Mouse (Mus musculus) bone marrow macrophage, adult 2 months (primary cell): Measurements from ENCODE around the gene Gm47841.

Experiments
- CTCF ChIP-seq: IDR thresholded peaks from 2 replicates; pipeline ENCODE4 v1.5.1; 2012; ENCODE audit warnings: low read depth, mild to moderate bottlenecking, low read length, moderate library complexity
- POLR2A ChIP-seq: IDR thresholded peaks from 2 replicates; pipeline ENCODE4 v1.6.1; 2012; ENCODE audit warnings: mild to moderate bottlenecking, low read depth, low read length, borderline replicate concordance

- TF ChIP-seq POLR2A (no peak), CTCF (no peak)
These were observed 45.1 kb upstream of the Gm47841 start for GRCm38 (mm10) chr15:101092121-101092828.
